Mouse (Mus musculus): Measurements from ENCODE around the gene Cyb5d1. TPM values are rescaled to one million over a fixed set of nuclear protein-coding genes. Genes with fewer than 3 reads are reported as not detected.
A peak's percentile ranks its signal among the peaks of the same experiment; 100 is the strongest.

Cyb5d1 gene
- polyA plus RNA-seq, 1 experiment from 2014 or later = 27.1 TPM

GRCm38 (mm10) chr11:69373223-69373965 lies 22.0 kb downstream of the Cyb5d1 start:
- H3K4me2 ChIP-seq = no peak overlapping the region; the same call in 1 of the 2 replicates
- peak; percentile 51; the same call in 1 of the 2 replicates for ATAC-seq (ENCODE audit: insufficient number of reproducible peaks, low FRiP score)
- peaks cover 8% of the 10 kb centered on the region for H3K36me3 ChIP-seq
- H3K27ac ChIP-seq (ENCODE audit: poor library complexity, severe bottlenecking) = no peak overlapping the region
- H3K4me3 ChIP-seq = no peak overlapping the region
- peaks cover 31% of the 10 kb centered on the region for H3K4me1 ChIP-seq (replicated peaks)
- H3K9ac ChIP-seq = no peak overlapping the region
- H3K9me3 ChIP-seq (replicated peaks) = no peaks in the 10 kb centered on the region
- WGBS = 82% methylated on average over 16 of the region's 16 CpGs
- H3K27me3 ChIP-seq (replicated peaks) = no peaks in the 10 kb centered on the region

DNA sequence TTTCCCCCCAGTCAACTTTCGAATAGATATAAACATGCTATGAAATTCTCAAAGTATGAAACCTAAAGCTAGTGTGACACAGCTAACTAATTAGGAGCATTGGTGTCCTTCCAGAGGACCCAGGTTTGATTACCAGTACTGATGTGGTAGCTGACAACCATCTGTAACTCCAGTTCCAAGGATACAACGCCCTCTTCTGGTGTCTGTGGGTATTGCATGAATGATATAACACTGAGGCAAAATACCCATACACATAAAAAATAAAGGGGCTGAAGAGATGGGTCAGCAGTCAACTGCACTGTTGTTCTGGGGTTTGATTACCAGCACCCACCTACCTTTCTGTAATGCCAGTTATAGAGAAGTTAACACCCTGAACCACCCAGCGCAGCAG lies 22.7 kb downstream of the Cyb5d1 start:
- Histone ChIP-seq H3K27me3 (replicated peaks) (no peaks in the 10 kb centered on the region), H3K4me2 (0 out of 2 replicates have a peak overlapping the region, but pooled peaks have one; percentile 42), H3K9me3 (replicated peaks) (no peaks in the 10 kb centered on the region), H3K27ac (ENCODE audit: poor library complexity, severe bottlenecking) (peak overlapping the region; percentile 72), H3K9ac (no peak overlapping the region), H3K4me1 (replicated peaks) (peaks cover 37% of the 10 kb centered on the region), H3K4me3 (no peak overlapping the region), H3K36me3 (peaks cover 8% of the 10 kb centered on the region)
- no peak for ATAC-seq (ENCODE audit: insufficient number of reproducible peaks, low FRiP score)
- WGBS = 58% methylated on average over 3 of the region's 3 CpGs

DNA sequence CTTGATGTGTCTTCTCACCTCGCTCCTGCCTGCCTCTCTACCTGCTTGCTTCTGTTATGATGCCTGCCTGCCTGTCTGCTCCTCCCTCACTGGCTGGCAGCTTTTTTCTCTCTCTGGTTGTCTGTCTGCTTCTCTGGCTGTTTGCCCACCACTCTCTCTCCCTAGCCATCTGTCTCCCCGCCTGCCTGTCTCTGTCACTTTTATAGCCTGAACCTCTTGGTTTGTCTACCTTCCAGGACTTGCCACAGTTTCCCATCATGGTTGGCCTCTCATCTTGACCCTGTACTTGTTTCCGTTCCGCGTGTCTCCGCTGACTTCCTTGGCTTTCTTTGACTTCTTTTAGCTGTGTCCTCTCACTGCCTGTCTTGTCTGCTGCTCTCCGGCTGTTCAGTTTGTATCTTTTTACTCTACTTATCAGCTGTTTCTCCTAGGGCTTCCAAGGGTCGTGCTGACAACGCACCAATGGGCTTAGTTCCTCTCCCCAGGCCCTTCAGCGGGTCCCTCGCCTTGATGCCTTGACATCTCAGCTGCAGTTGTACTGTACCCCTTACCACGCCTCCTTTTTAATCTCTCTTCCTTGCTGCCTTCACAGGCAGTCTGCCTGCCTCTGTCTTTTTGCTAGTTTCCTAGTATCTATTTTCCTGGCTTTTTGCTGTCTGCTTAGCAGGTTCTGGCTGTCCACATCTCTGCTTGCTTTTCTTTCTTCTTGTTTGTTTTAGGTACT lies 23.2 kb downstream of the Cyb5d1 start:
- 13% methylated on average over 12 of the region's 12 CpGs for whole genome bisulfite sequencing
- H3K9ac ChIP-seq = peak overlapping the region; percentile 23

GRCm38 (mm10) chr11:69371601-69372000 lies 23.8 kb downstream of the Cyb5d1 start:
- Histone ChIP-seq H3K4me1 (replicated peaks) (peaks cover 43% of the 10 kb centered on the region), H3K9ac (no peak overlapping the region), H3K4me3 (no peak overlapping the region), H3K4me2 (peak overlapping the region; percentile 42), H3K36me3 (peaks cover 8% of the 10 kb centered on the region), H3K9me3 (replicated peaks) (no peaks in the 10 kb centered on the region), H3K27me3 (replicated peaks) (no peaks in the 10 kb centered on the region), H3K27ac (ENCODE audit: poor library complexity, severe bottlenecking) (peak overlapping the region; percentile 72)
- ATAC-seq (ENCODE audit: insufficient number of reproducible peaks, low FRiP score) = no peak
- WGBS = 55% methylated on average over 12 of the region's 12 CpGs

More for the DNA sequence above, 23.2 kb downstream of the Cyb5d1 start:
- H3K4me3 ChIP-seq = peak overlapping the region; percentile 3; the same call in 1 of the 2 replicates
- H3K9me3 ChIP-seq (replicated peaks) = no peaks in the 10 kb centered on the region
- H3K27ac ChIP-seq (ENCODE audit: poor library complexity, severe bottlenecking) = peak overlapping the region; percentile 72
- peaks cover 8% of the 10 kb centered on the region for H3K36me3 ChIP-seq
- peaks cover 43% of the 10 kb centered on the region for H3K4me1 ChIP-seq (replicated peaks)
- ATAC-seq (ENCODE audit: insufficient number of reproducible peaks, low FRiP score) = no peak
- H3K27me3 ChIP-seq (replicated peaks) = no peaks in the 10 kb centered on the region
- peak overlapping the region; percentile 42 for H3K4me2 ChIP-seq

DNA sequence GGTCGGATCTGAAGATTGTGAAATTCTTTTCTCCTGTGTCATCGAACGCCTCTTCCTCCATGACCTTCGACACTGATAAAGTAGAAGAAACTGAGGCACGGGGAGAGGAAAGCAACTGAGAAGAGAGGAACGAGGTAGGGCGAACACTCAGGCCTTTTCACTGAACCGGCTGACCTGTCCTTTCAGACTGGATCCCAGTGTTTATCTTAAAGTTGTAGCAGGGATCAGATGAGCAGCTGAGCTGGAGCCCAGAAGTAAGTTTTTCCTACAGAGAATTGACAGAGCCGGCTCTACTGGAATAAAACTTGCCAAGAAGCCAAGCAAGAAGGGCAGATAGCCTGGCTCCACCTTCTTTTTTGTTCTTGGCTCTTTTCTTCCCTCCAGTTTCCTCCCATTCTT lies 24.6 kb downstream of the Cyb5d1 start:
- peak overlapping the region; percentile 29; the same call in 1 of the 2 replicates for H3K4me2 ChIP-seq
- H3K27ac ChIP-seq (ENCODE audit: poor library complexity, severe bottlenecking) = peak overlapping the region; percentile 72
- peaks cover 48% of the 10 kb centered on the region for H3K4me1 ChIP-seq (replicated peaks)
- no peaks in the 10 kb centered on the region for H3K27me3 ChIP-seq (replicated peaks)
- peaks cover 8% of the 10 kb centered on the region; the same call in 1 of the 2 replicates for H3K36me3 ChIP-seq
- 21% methylated on average over 9 of the region's 9 CpGs for WGBS
- no peak overlapping the region for H3K9ac ChIP-seq
- H3K9me3 ChIP-seq (replicated peaks) = no peaks in the 10 kb centered on the region
- ATAC-seq (ENCODE audit: insufficient number of reproducible peaks, low FRiP score) = no peak
- H3K4me3 ChIP-seq = no peak overlapping the region

DNA sequence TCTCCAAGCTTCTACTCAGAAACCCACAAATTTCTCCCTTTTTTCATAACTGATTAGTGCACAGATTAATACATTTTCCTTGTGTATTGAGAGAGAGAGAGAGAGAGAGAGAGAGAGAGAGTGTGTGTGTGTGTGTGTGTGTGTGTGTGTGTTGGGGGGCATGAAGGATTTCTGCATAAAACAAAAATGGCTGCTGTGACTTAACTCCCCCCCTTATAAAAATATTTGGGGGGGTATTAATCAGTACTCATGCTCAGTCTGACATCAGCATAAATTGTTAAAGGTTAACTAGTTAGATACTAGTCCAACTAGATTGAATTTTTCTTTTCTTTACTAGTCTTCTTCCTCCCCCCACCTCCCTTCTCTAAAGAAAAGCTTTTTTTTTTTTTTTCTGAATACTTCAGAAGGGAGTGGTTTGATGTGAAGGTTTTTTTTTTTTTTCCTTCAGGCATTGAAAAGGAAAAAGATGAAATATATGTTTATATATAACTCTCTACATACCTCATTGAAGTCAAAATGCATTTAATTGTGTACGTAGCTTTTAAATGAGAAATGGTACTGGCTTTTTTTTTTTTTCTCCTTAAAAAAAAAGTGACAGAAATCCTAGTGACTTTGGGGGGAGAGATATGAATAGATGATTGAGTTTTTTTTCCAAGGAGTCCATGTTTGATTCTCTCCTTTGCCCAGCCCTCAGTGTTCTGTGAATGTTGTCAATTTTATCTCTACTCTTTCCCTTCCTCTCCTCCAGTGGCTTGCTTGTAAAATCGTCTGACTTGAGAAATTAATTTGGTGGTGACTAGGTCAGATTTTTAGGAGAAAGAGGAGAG lies 25.2 kb downstream of the Cyb5d1 start:
- Histone ChIP-seq H3K27me3 (replicated peaks) (no peaks in the 10 kb centered on the region), H3K9ac (no peak overlapping the region), H3K4me3 (no peak overlapping the region), H3K36me3 (peaks cover 5% of the 10 kb centered on the region; the same call in 1 of the 2 replicates), H3K27ac (ENCODE audit: poor library complexity, severe bottlenecking) (no peak overlapping the region; the same call in 1 of the 2 replicates), H3K4me1 (replicated peaks) (peaks cover 54% of the 10 kb centered on the region), H3K4me2 (peak overlapping the region; percentile 97), H3K9me3 (replicated peaks) (no peaks in the 10 kb centered on the region)
- WGBS = 40% methylated on average over 2 of the region's 2 CpGs
- ATAC-seq (ENCODE audit: insufficient number of reproducible peaks, low FRiP score) = no peak

DNA sequence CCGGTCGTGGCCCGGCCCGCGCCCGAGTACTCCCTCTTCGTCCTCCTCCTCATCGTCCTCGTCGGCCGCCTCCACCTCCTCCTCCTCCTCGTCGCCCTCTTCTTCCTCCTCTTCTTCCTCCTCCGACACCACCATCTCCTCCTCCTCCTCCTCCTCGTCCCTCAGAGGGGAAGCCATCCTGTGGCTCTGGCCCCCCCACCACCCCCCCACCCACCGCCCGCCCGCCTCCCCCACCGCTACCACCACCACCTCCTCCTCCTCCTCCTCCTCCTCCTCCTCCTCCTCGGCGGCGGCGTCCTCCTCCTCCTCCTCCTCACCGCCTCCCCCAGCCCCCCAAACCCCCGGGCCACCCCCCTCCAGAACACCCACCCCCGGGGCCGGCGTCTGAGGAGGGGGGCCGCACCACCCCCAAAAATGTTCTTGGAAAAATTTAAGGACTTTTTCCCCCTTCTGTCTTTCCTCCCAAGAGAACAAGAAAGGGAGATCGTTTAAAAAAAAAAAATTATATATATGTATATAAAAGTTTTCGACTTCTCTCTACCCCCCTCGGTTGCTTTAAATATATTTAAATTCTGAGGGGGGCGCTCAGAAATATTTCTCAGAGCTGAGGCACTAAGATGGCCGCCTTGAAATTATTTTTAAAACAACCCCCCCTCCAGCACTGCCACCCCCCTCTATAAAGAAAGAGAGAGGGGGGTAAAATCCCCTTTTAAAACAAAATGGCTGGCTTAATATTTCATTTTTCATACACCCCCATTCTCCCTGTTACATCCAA lies 26.0 kb downstream of the Cyb5d1 start, which contains the start of gene Chd3:
TSS of gene Chd3 (minus strand) at position 192 of the 775 bp plus-strand sequence.
- H3K36me3 ChIP-seq = peaks cover 5% of the 10 kb centered on the region; the same call in 1 of the 2 replicates
- no peaks in the 10 kb centered on the region for H3K27me3 ChIP-seq (replicated peaks)
- H3K9me3 ChIP-seq (replicated peaks) = no peaks in the 10 kb centered on the region
- peaks cover 62% of the 10 kb centered on the region for H3K4me1 ChIP-seq (replicated peaks)
- H3K4me2 ChIP-seq = peak within 1 kb of the TSS; percentile 97
- H3K9ac ChIP-seq = peak within 1 kb of the TSS; percentile 100
- H3K4me3 ChIP-seq = peak within 1 kb of the TSS; percentile 98
- peak within 1 kb of the TSS; percentile 97 for H3K27ac ChIP-seq (ENCODE audit: poor library complexity, severe bottlenecking)
- 7% methylated on average over 11 of the region's 34 CpGs for WGBS
- no peak for ATAC-seq (ENCODE audit: insufficient number of reproducible peaks, low FRiP score)

DNA sequence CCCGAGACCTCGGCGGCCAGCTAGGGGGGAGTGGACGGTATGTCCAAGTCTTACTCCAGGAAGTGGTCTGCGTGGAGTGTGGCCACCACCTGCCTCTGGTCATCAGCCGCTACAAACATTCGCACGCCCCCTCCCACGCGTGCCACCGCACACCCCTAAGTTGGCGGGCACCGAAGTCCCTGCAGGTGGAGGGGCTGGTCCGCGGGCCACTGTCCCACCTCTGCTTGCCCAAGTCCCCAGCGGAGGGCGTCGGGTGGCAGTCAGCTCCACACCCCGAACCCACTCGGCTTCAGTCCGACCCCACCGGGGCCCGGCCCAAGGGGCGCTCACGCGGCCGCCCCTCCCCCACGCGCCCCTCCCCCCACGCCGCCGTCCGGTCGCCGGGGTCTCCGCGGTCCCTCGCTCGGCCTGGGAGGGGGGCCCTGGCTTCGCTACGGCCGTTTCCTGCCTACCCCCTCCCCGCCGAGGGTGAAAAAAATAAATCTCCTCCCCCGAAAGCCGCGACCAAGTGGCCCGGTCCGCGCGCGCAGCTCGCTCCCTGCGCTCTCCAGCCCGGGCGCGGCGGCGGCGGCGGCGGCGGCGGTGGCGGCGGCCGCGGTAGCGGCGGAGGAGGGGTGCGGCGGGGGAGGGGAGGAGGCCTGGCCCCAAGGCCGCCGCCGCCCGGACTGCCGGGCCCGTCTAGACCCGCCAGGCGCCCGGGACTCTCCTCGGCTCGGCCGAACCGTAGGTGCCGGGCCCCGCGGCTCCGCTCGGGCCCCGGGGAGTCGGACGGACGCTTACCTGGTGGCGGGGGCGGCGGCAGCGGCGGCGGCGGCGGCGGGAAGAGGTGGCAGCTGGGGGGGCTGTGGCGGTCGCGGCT lies 26.8 kb downstream of the Cyb5d1 start:
- ATAC-seq (ENCODE audit: insufficient number of reproducible peaks, low FRiP score) = peak; percentile 26

GRCm38 (mm10) chr11:69367616-69368355 lies 27.6 kb downstream of the Cyb5d1 start:
- H3K4me1 ChIP-seq (replicated peaks) = peaks cover 58% of the 10 kb centered on the region
- H3K9ac ChIP-seq = peak overlapping the region; percentile 100
- under 1% methylated on average over 22 of the region's 22 CpGs for WGBS
- peak; percentile 22; the same call in 1 of the 2 replicates for ATAC-seq (ENCODE audit: insufficient number of reproducible peaks, low FRiP score)
- peak overlapping the region; percentile 97 for H3K27ac ChIP-seq (ENCODE audit: poor library complexity, severe bottlenecking)
- no peaks in the 10 kb centered on the region for H3K9me3 ChIP-seq (replicated peaks)
- peak overlapping the region; percentile 97 for H3K4me2 ChIP-seq
- peak overlapping the region; percentile 98 for H3K4me3 ChIP-seq
- peaks cover 11% of the 10 kb centered on the region for H3K36me3 ChIP-seq
- no peaks in the 10 kb centered on the region for H3K27me3 ChIP-seq (replicated peaks)

More for the DNA sequence above, 26.8 kb downstream of the Cyb5d1 start:
- H3K36me3 ChIP-seq = peaks cover 4% of the 10 kb centered on the region
- WGBS = under 1% methylated on average over 52 of the region's 106 CpGs
- peak overlapping the region; percentile 98 for H3K4me3 ChIP-seq
- H3K9me3 ChIP-seq (replicated peaks) = no peaks in the 10 kb centered on the region
- peak overlapping the region; percentile 100 for H3K9ac ChIP-seq
- peak overlapping the region; percentile 97 for H3K27ac ChIP-seq (ENCODE audit: poor library complexity, severe bottlenecking)
- H3K4me2 ChIP-seq = peak overlapping the region; percentile 97
- H3K27me3 ChIP-seq (replicated peaks) = no peaks in the 10 kb centered on the region
- peaks cover 66% of the 10 kb centered on the region for H3K4me1 ChIP-seq (replicated peaks)

All from heart, embryonic 12.5 days (tissue).